Mouse (Mus musculus) embryonic facial prominence, embryonic 14.5 days (tissue): Measurements from ENCODE around the gene Tnfrsf11a. TPM values are rescaled to one million over a fixed set of nuclear protein-coding genes. Genes with fewer than 3 reads are reported as not detected.

ENCODE experiments used
- ATAC-seq: fragments of 200-750 bp; cut with Nextera tagmentation; 2 replicates; pipeline ENCODE4 v1.8.0; 2017; ENCODE audit warnings: low read depth, moderate number of reproducible peaks, moderate TSS enrichment
- DNase-seq: peaks from one replicate; pipeline ENCODE4 v3.0.0-alpha.2; 2015; ENCODE audit warnings: low spot score
- H3K27ac ChIP-seq: fragments of 300-500 bp; sonication (generic); replicated peaks from 2 replicates; pipeline ENCODE4 v1.5.1; 2014; ENCODE audit warnings: low read depth, mild to moderate bottlenecking, low read length, moderate library complexity
- H3K27me3 ChIP-seq: fragments of 300-500 bp; sonication (generic); replicated peaks from 2 replicates; pipeline ENCODE4 v1.6.1; 2014; ENCODE audit warnings: low read length; ENCODE audit not compliant: control insufficient read depth, insufficient read depth
- H3K36me3 ChIP-seq: fragments of 300-500 bp; sonication (generic); 2 replicates; pipeline ENCODE4 v1.6.1; 2014; ENCODE audit warnings: low read length, mixed read lengths; ENCODE audit not compliant: control insufficient read depth, insufficient read depth
- H3K4me1 ChIP-seq: fragments of 300-500 bp; sonication (generic); 2 replicates; pipeline ENCODE4 v1.6.1; 2014; ENCODE audit warnings: antibody characterized with exemption, low read length; ENCODE audit not compliant: control insufficient read depth, insufficient read depth
- H3K4me2 ChIP-seq: fragments of 300-500 bp; sonication (generic); 2 replicates; pipeline ENCODE4 v1.6.1; 2014; ENCODE audit warnings: low read depth, mild to moderate bottlenecking, low read length, moderate library complexity, mixed read lengths
- H3K4me3 ChIP-seq: fragments of 300-500 bp; sonication (generic); 2 replicates; pipeline ENCODE4 v1.5.1; 2014; ENCODE audit warnings: low read depth, mild to moderate bottlenecking, low read length
- H3K9ac ChIP-seq: fragments of 300-500 bp; sonication (generic); 2 replicates; pipeline ENCODE4 v1.6.1; 2014; ENCODE audit warnings: low read depth, mild to moderate bottlenecking, low read length, moderate library complexity, mixed read lengths
- H3K9me3 ChIP-seq: fragments of 300-500 bp; sonication (generic); 2 replicates; pipeline ENCODE4 v1.6.1; 2016; ENCODE audit warnings: low read length; ENCODE audit not compliant: control insufficient read depth
- WGBS: fragments of 180-500 bp; shearing (Covaris S2); extraction: QIAGEN DNeasy Blood & Tissue Kit; methylation state at CpG from one replicate; pipeline ENCODE4 v1.1.7; 2014; 5-methylcytosine and 5-hydroxymethylcytosine counted together
- polyA plus RNA-seq: library from polyadenylated mRNA; unstranded; fragments of >200 nt; fragmentation: Nextera tagmentation; extraction: Ambion mirVana; gene quantifications from 2 replicates; pipeline ENCODE4 v1.2.1, GENCODE M21; 2014

The Tnfrsf11a gene
- polyA plus RNA-seq, 1 experiment from 2014 or later, result 1.7 TPM

GRCm38 (mm10) chr1:105885101-105885500 lies 104.6 kb downstream of the Tnfrsf11a start:
- Histone ChIP-seq H3K9ac (no peak overlapping the region), H3K4me2 (no peak overlapping the region), H3K36me3 (no peaks in the 10 kb centered on the region), H3K9me3 (no peaks in the 10 kb centered on the region), H3K27ac (no peak overlapping the region), H3K4me3 (no peak overlapping the region), H3K27me3 (no peaks in the 10 kb centered on the region), H3K4me1 (no peaks in the 10 kb centered on the region)
- ATAC-seq, result no peak
- DNase-seq, result no peak
- 94% methylated on average over 1 of the region's 1 CpGs for WGBS

GRCm38 (mm10) chr1:105885575-105885974 lies 105.1 kb downstream of the Tnfrsf11a start:
- Histone ChIP-seq H3K9me3 (no peaks in the 10 kb centered on the region), H3K4me2 (no peak overlapping the region), H3K27me3 (no peaks in the 10 kb centered on the region), H3K4me1 (no peaks in the 10 kb centered on the region), H3K36me3 (no peaks in the 10 kb centered on the region), H3K9ac (no peak overlapping the region), H3K4me3 (no peak overlapping the region), H3K27ac (no peak overlapping the region)
- no peak for ATAC-seq
- no peak for DNase-seq
- 78% methylated on average over 5 of the region's 5 CpGs for WGBS

GRCm38 (mm10) chr1:105886358-105886757 lies 105.8 kb downstream of the Tnfrsf11a start:
- 62% methylated on average over 5 of the region's 5 CpGs for WGBS

GRCm38 (mm10) chr1:105891032-105891725 lies 110.7 kb downstream of the Tnfrsf11a start:
- no peak overlapping the region for H3K27ac ChIP-seq
- no peak overlapping the region for H3K4me3 ChIP-seq
- no peaks in the 10 kb centered on the region for H3K4me1 ChIP-seq
- 35% methylated on average over 15 of the region's 15 CpGs for WGBS
- no peaks in the 10 kb centered on the region for H3K9me3 ChIP-seq
- H3K4me2 ChIP-seq, result no peak overlapping the region
- peak; percentile 86 for DNase-seq
- H3K27me3 ChIP-seq, result no peaks in the 10 kb centered on the region
- H3K9ac ChIP-seq, result no peak overlapping the region
- ATAC-seq, result no peak
- H3K36me3 ChIP-seq, result no peaks in the 10 kb centered on the region

More at GRCm38 (mm10) chr1:105886358-105886757, 105.8 kb downstream of the Tnfrsf11a start:
- H3K27me3 ChIP-seq, result no peaks in the 10 kb centered on the region
- no peak overlapping the region for H3K4me3 ChIP-seq
- no peak overlapping the region for H3K4me2 ChIP-seq
- H3K4me1 ChIP-seq, result no peaks in the 10 kb centered on the region
- DNase-seq (no peak), ATAC-seq (no peak)
- no peak overlapping the region for H3K27ac ChIP-seq
- H3K36me3 ChIP-seq, result no peaks in the 10 kb centered on the region
- no peak overlapping the region for H3K9ac ChIP-seq
- H3K9me3 ChIP-seq, result no peaks in the 10 kb centered on the region

GRCm38 (mm10) chr1:105895019-105895418 lies 114.5 kb downstream of the Tnfrsf11a start:
- H3K9ac ChIP-seq, result no peak overlapping the region
- no peak overlapping the region for H3K4me2 ChIP-seq
- no peaks in the 10 kb centered on the region for H3K4me1 ChIP-seq
- no peaks in the 10 kb centered on the region for H3K9me3 ChIP-seq
- DNase-seq (no peak), ATAC-seq (no peak)
- no peaks in the 10 kb centered on the region for H3K27me3 ChIP-seq
- no peak overlapping the region for H3K4me3 ChIP-seq
- no peaks in the 10 kb centered on the region for H3K36me3 ChIP-seq
- 71% methylated on average over 5 of the region's 5 CpGs for WGBS
- no peak overlapping the region for H3K27ac ChIP-seq

Other genes with a start within 250 kb of the Tnfrsf11a start
- gene Pign, start 117.0 kb upstream of the Tnfrsf11a start, polyA plus RNA-seq, result 13.1 and 14.5 TPM in 2 replicates
- 21.8 and 25.5 TPM in 2 replicates for gene Relch, start 116.9 kb upstream of the Tnfrsf11a start, polyA plus RNA-seq
- 2.8 TPM in 2 replicates for gene Zcchc2, start 209.7 kb downstream of the Tnfrsf11a start, polyA plus RNA-seq